Mouse (Mus musculus) adrenal gland, postnatal 36 days (tissue): Measurements from ENCODE around the gene Nlrp6. TPM values are rescaled to one million over a fixed set of nuclear protein-coding genes. Genes with fewer than 3 reads are reported as not detected.
A peak's percentile ranks its signal among the peaks of the same experiment; 100 is the strongest.

Experiments used
- DNase-seq, 2 experiments: peaks; one replicate each; pipeline ENCODE4 v3.0.0; 2021; ENCODE audit warnings: mixed read lengths in 1 of 2
- total RNA-seq, 2 experiments: library from RNA; stranded (reverse); gene quantifications; 2 replicates each; pipeline ENCODE4 v1.2.3; 2021

The Nlrp6 gene
- total RNA-seq, 2 experiments from 2014 or later, result 0.99 to 1.1 TPM

- no peak for DNase-seq
Measured at GRCm38 (mm10) chr7:140912846-140913482, 7.7 kb upstream of the Nlrp6 start.

GRCm38 (mm10) chr7:140914031-140914690 is 6.5 kb upstream of the Nlrp6 start:
- no peak for DNase-seq

GRCm38 (mm10) chr7:140919911-140920310 is 791 bp upstream of the Nlrp6 start:
- no peak for DNase-seq

GRCm38 (mm10) chr7:140921225-140921975 is 698 bp downstream of the Nlrp6 start:
- DNase-seq, result no peak

- DNase-seq, result peak; percentile 68 to 79
Measured at GRCm38 (mm10) chr7:140922398-140923069, 1.8 kb downstream of the Nlrp6 start.

- no peak for DNase-seq
Measured at GRCm38 (mm10) chr7:140923070-140923775, 2.5 kb downstream of the Nlrp6 start.

- DNase-seq, result no peak
Measured at GRCm38 (mm10) chr7:140927181-140927580, 6.5 kb downstream of the Nlrp6 start.

- no peak for DNase-seq
Measured at GRCm38 (mm10) chr7:140938436-140938835, 17.7 kb downstream of the Nlrp6 start.

GRCm38 (mm10) chr7:140938896-140939295 is 18.2 kb downstream of the Nlrp6 start:
- DNase-seq, result no peak

GRCm38 (mm10) chr7:140939669-140940171 is 19.0 kb downstream of the Nlrp6 start:
- DNase-seq, result no peak

GRCm38 (mm10) chr7:140941222-140942051 is 20.7 kb downstream of the Nlrp6 start, which contains the start of gene Pgghg:
TSS of gene Pgghg (plus strand) at chr7:140941391.
- peak; percentile 91 to 94 for DNase-seq

GRCm38 (mm10) chr7:140942341-140942740 is 21.6 kb downstream of the Nlrp6 start:
- DNase-seq, result peak in 1 of 2 experiments; percentile 36

- DNase-seq, result no peak
Measured at GRCm38 (mm10) chr7:140942811-140943210, 22.1 kb downstream of the Nlrp6 start.

- DNase-seq, result peak in 1 of 2 experiments; percentile 14
Measured at GRCm38 (mm10) chr7:140943356-140943755, 22.7 kb downstream of the Nlrp6 start.

- DNase-seq, result no peak
Measured at GRCm38 (mm10) chr7:140944236-140944635, 23.5 kb downstream of the Nlrp6 start.

GRCm38 (mm10) chr7:140945247-140945646 is 24.5 kb downstream of the Nlrp6 start:
- DNase-seq, result no peak

- DNase-seq, result no peak
Measured at GRCm38 (mm10) chr7:140946311-140946710, 25.6 kb downstream of the Nlrp6 start.

- no peak for DNase-seq
Measured at GRCm38 (mm10) chr7:140946980-140947379, 26.3 kb downstream of the Nlrp6 start.

- DNase-seq, result peak; percentile 79 to 80
Measured at GRCm38 (mm10) chr7:140948161-140948560, 27.5 kb downstream of the Nlrp6 start.

- DNase-seq, result no peak
Measured at GRCm38 (mm10) chr7:140949255-140949654, 28.6 kb downstream of the Nlrp6 start.
